Mouse (Mus musculus) liver, adult 2 months (tissue): ENCODE data around the gene Gm5868.
A peak's percentile ranks its signal among the peaks of the same experiment; 100 is the strongest.

Experiments
- CTCF ChIP-seq: fragments of 200-500 bp; IDR thresholded peaks from 2 replicates; pipeline ENCODE4 v1.5.1; 2011; ENCODE audit warnings: low read depth, low read length, control low read depth
- POLR2A ChIP-seq: fragments of 200-500 bp; IDR thresholded peaks from 2 replicates; pipeline ENCODE4 v1.6.1; 2011; ENCODE audit warnings: low read length, control low read depth; ENCODE audit not compliant: insufficient read depth; ENCODE audit errors: extremely low read depth

DNA sequence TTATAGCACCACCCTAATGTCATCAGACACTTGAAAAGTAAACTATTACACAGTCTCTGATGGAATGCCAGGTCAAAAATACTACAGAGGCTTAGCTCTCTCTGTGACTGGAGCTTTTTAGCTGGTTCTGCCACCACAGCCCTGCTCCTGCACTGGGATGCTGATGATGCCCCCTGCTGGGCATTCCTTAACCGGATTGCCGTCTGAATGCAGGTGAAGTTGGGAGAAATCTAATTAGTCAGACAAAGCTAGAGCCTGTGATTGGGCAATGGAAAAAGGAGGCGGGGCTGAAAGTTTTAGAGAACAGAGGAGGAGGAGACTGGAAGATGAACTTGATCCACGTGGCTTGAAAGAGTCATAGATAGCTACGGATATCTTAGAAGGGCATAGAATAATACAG, 13.7 kb upstream of the Gm5868 start:
- TF ChIP-seq CTCF (peak; percentile 80), POLR2A (no peak)
